Comparison of ENCODE assay signal across 12 mouse cellular contexts in genomic region chr8:122554786-122555185, GRCm38 (mm10). TPM values are rescaled to one million over a fixed set of nuclear protein-coding genes. Genes with fewer than 3 reads are reported as not detected.
DNase-seq lines count a peak whose midpoint lies in the region; ATAC-seq and TF ChIP-seq lines count a peak whose summit lies in the region.
"Had no signal": no experiment of that assay in that cellular context is flagged by ENCODE, and none has a peak within 500 bp of the region (broad histone marks: within the 10 kb centered on the region; RNA-seq: fewer than 3 reads in every experiment).

No protein-coding gene starts in this region.

- H3K36me3 ChIP-seq in hindbrain, postnatal 0 days (ENCODE audit: insufficient read depth, low read length), result no peaks in the 10 kb centered on the region
- H3K36me3 ChIP-seq in hindbrain, embryonic 12.5 days, result no peaks in the 10 kb centered on the region
- no peaks in the 10 kb centered on the region for H3K36me3 ChIP-seq in embryonic facial prominence, embryonic 14.5 days (ENCODE audit: control insufficient read depth, insufficient read depth, low read length)
- H3K36me3 ChIP-seq in heart, embryonic 11.5 days (ENCODE audit: control insufficient read depth, insufficient read depth, low read length), result no peaks in the 10 kb centered on the region
- H3K36me3 ChIP-seq: midbrain, embryonic 12.5 days had no signal

- WGBS in hindbrain, postnatal 0 days, result 52% methylated on average over 6 of the region's 6 CpGs
- WGBS in hindbrain, embryonic 12.5 days, result 89% methylated on average over 6 of the region's 6 CpGs
- WGBS in embryonic facial prominence, embryonic 14.5 days, result 55% methylated on average over 6 of the region's 6 CpGs
- WGBS in heart, embryonic 11.5 days (ENCODE audit: insufficient replicate concordance), result 78% methylated on average over 6 of the region's 6 CpGs

- no peak overlapping the region for H3K4me2 ChIP-seq in hindbrain, postnatal 0 days (ENCODE audit: low read depth, low read length)
- no peak overlapping the region for H3K4me2 ChIP-seq in hindbrain, embryonic 12.5 days (replicated peaks)
- no peak overlapping the region for H3K4me2 ChIP-seq in embryonic facial prominence, embryonic 14.5 days (ENCODE audit: low read depth, low read length)
- no peak overlapping the region for H3K4me2 ChIP-seq in heart, embryonic 11.5 days
- H3K4me2 ChIP-seq: midbrain, embryonic 12.5 days had no signal

- no peak overlapping the region for H3K9ac ChIP-seq in hindbrain, postnatal 0 days (replicated peaks; ENCODE audit: low read length)
- no peak overlapping the region for H3K9ac ChIP-seq in hindbrain, embryonic 12.5 days
- no peak overlapping the region for H3K9ac ChIP-seq in embryonic facial prominence, embryonic 14.5 days (ENCODE audit: low read depth, low read length)
- no peak overlapping the region for H3K9ac ChIP-seq in heart, embryonic 11.5 days (ENCODE audit: low read depth, low read length)
- H3K9ac ChIP-seq: midbrain, embryonic 12.5 days had no signal

- no peaks in the 10 kb centered on the region for H3K27me3 ChIP-seq in hindbrain, postnatal 0 days (ENCODE audit: insufficient read depth, low read length)
- H3K27me3 ChIP-seq in hindbrain, embryonic 12.5 days, result peaks cover 24% of the 10 kb centered on the region
- no peaks in the 10 kb centered on the region for H3K27me3 ChIP-seq in embryonic facial prominence, embryonic 14.5 days (replicated peaks; ENCODE audit: control insufficient read depth, insufficient read depth, low read length)
- no peaks in the 10 kb centered on the region for H3K27me3 ChIP-seq in heart, embryonic 11.5 days (ENCODE audit: control insufficient read depth, insufficient read depth, low read length)

- H3K4me1 ChIP-seq in hindbrain, postnatal 0 days (ENCODE audit: insufficient read depth, low read length), result peaks cover 4% of the 10 kb centered on the region; the same call in 1 of the 2 replicates
- peaks cover 34% of the 10 kb centered on the region for H3K4me1 ChIP-seq in hindbrain, embryonic 12.5 days
- H3K4me1 ChIP-seq in embryonic facial prominence, embryonic 14.5 days (ENCODE audit: control insufficient read depth, insufficient read depth, low read length), result peaks cover 33% of the 10 kb centered on the region
- peaks cover 25% of the 10 kb centered on the region for H3K4me1 ChIP-seq in heart, embryonic 11.5 days (ENCODE audit: control insufficient read depth, insufficient read depth, low read length)

- TF ChIP-seq CTCF in hindbrain, postnatal 0 days (IDR thresholded peaks at IDR 0.05; ENCODE audit: low read depth), result no peak

- H3K4me3 ChIP-seq in hindbrain, postnatal 0 days (ENCODE audit: low read length), result no peak overlapping the region
- H3K4me3 ChIP-seq in hindbrain, embryonic 12.5 days, result no peak overlapping the region
- no peak overlapping the region for H3K4me3 ChIP-seq in embryonic facial prominence, embryonic 14.5 days (ENCODE audit: low read depth, low read length)
- H3K4me3 ChIP-seq in heart, embryonic 11.5 days (ENCODE audit: low read depth, low read length), result no peak overlapping the region
- H3K4me3 ChIP-seq: midbrain, embryonic 12.5 days had no signal

- H3K27ac ChIP-seq in hindbrain, postnatal 0 days, result no peak overlapping the region
- H3K27ac ChIP-seq in hindbrain, embryonic 12.5 days, result no peak overlapping the region
- peak overlapping the region; percentile 91; the same call in 1 of the 2 replicates for H3K27ac ChIP-seq in embryonic facial prominence, embryonic 14.5 days (replicated peaks; ENCODE audit: low read depth, low read length)
- no peak overlapping the region for H3K27ac ChIP-seq in heart, embryonic 11.5 days (ENCODE audit: low read depth, low read length)
- H3K27ac ChIP-seq: midbrain, embryonic 12.5 days had no signal

- peak; percentile 65 for DNase-seq in hindbrain, postnatal 0 days (ENCODE audit: low spot score)
- DNase-seq in brain, embryonic 18.5 days (ENCODE audit: low read depth, low spot score), result peak; percentile 34
- peak; percentile 80 for DNase-seq in embryonic facial prominence, embryonic 14.5 days (ENCODE audit: low spot score)
- DNase-seq in right cerebral cortex, adult 18-20 months, result peak; percentile 77
- DNase-seq in spleen, postnatal 36 days (ENCODE audit: low spot score in 2 of 2), result no peak
- DNase-seq: kidney, adult 11 months; lung, adult 2 months; thymus, postnatal 25 days had no signal

- no peak for ATAC-seq in hindbrain, postnatal 0 days
- no peak for ATAC-seq in hindbrain, embryonic 12.5 days (ENCODE audit: low FRiP score)
- no peak for ATAC-seq in embryonic facial prominence, embryonic 14.5 days (ENCODE audit: low read depth)
- no peak for ATAC-seq in heart, embryonic 11.5 days (replicated peaks; ENCODE audit: insufficient number of reproducible peaks, low FRiP score, low TSS enrichment)
- no peak for ATAC-seq in granulocyte monocyte progenitor cell, adult 5-6 weeks (replicated peaks; ENCODE audit: poor library complexity, severe bottlenecking)

- H3K9me3 ChIP-seq in hindbrain, postnatal 0 days (ENCODE audit: low read length), result no peaks in the 10 kb centered on the region
- no peaks in the 10 kb centered on the region for H3K9me3 ChIP-seq in hindbrain, embryonic 12.5 days (replicated peaks)
- H3K9me3 ChIP-seq in embryonic facial prominence, embryonic 14.5 days (ENCODE audit: control insufficient read depth, low read length), result no peaks in the 10 kb centered on the region
- H3K9me3 ChIP-seq in heart, embryonic 11.5 days (replicated peaks; ENCODE audit: control insufficient read depth, low read length), result no peaks in the 10 kb centered on the region
- H3K9me3 ChIP-seq: midbrain, embryonic 12.5 days had no signal

RNA-seq across cellular contexts. Expression of gene Piezo1, which starts 3.7 kb away (rescaled TPM):
- 10.0 and 17.5 TPM in 2 replicates for total RNA-seq in hindbrain, postnatal 0 days (2014; rRNA removed)
- 1.2 and 1.3 TPM in 2 replicates for polyA plus RNA-seq in hindbrain, postnatal 0 days (2015; fragmentation: Nextera tagmentation; extraction: Ambion mirVana)
- 8.9 TPM in 2 replicates for polyA plus RNA-seq in hindbrain, embryonic 12.5 days (2016; fragmentation: Nextera tagmentation; extraction: Ambion mirVana)
- 18.7 and 22.7 TPM in 2 replicates for polyA plus RNA-seq in embryonic facial prominence, embryonic 14.5 days (2014; fragmentation: Nextera tagmentation; extraction: Ambion mirVana)
- polyA plus RNA-seq in heart, embryonic 11.5 days (2014; fragmentation: Nextera tagmentation; extraction: Ambion mirVana), result 17.4 and 19.4 TPM in 2 replicates
- total RNA-seq in granulocyte monocyte progenitor cell, adult 5-6 weeks (2014; fragmentation: Nextera tagmentation), result 19.4 and 67.1 TPM in 2 replicates
- total RNA-seq in granulocyte monocyte progenitor cell, adult 5-6 weeks (2017), result 15.8 and 22.4 TPM in 2 replicates

RNA-seq across cellular contexts. Expression of gene Cdt1, which starts 13.0 kb away (rescaled TPM):
- total RNA-seq in hindbrain, postnatal 0 days (2014; rRNA removed), result 24.9 and 26.3 TPM in 2 replicates
- polyA plus RNA-seq in hindbrain, postnatal 0 days (2015; fragmentation: Nextera tagmentation; extraction: Ambion mirVana), result 10.7 and 11.7 TPM in 2 replicates
- polyA plus RNA-seq in hindbrain, embryonic 12.5 days (2016; fragmentation: Nextera tagmentation; extraction: Ambion mirVana), result 22.7 and 23.9 TPM in 2 replicates
- polyA plus RNA-seq in embryonic facial prominence, embryonic 14.5 days (2014; fragmentation: Nextera tagmentation; extraction: Ambion mirVana), result 32.9 and 33.7 TPM in 2 replicates
- polyA plus RNA-seq in heart, embryonic 11.5 days (2014; fragmentation: Nextera tagmentation; extraction: Ambion mirVana), result 29.5 and 30.4 TPM in 2 replicates
- total RNA-seq in granulocyte monocyte progenitor cell, adult 5-6 weeks (2014; fragmentation: Nextera tagmentation), result 76.0 and 153 TPM in 2 replicates
- 38.6 and 38.8 TPM in 2 replicates for total RNA-seq in granulocyte monocyte progenitor cell, adult 5-6 weeks (2017)

RNA-seq across cellular contexts. Expression of gene Aprt, which starts 21.9 kb away (rescaled TPM):
- 113 and 123 TPM in 2 replicates for total RNA-seq in hindbrain, postnatal 0 days (2014; rRNA removed)
- 183 and 189 TPM in 2 replicates for polyA plus RNA-seq in hindbrain, postnatal 0 days (2015; fragmentation: Nextera tagmentation; extraction: Ambion mirVana)
- polyA plus RNA-seq in hindbrain, embryonic 12.5 days (2016; fragmentation: Nextera tagmentation; extraction: Ambion mirVana), result 160 and 185 TPM in 2 replicates
- polyA plus RNA-seq in embryonic facial prominence, embryonic 14.5 days (2014; fragmentation: Nextera tagmentation; extraction: Ambion mirVana), result 291 and 314 TPM in 2 replicates
- polyA plus RNA-seq in heart, embryonic 11.5 days (2014; fragmentation: Nextera tagmentation; extraction: Ambion mirVana), result 250 and 262 TPM in 2 replicates
- 276 and 290 TPM in 2 replicates for total RNA-seq in granulocyte monocyte progenitor cell, adult 5-6 weeks (2014; fragmentation: Nextera tagmentation)
- 139 and 228 TPM in 2 replicates for total RNA-seq in granulocyte monocyte progenitor cell, adult 5-6 weeks (2017)

RNA-seq across cellular contexts. Expression of gene Galns, which starts 56.5 kb away (rescaled TPM):
- 12.0 and 14.2 TPM in 2 replicates for total RNA-seq in hindbrain, postnatal 0 days (2014; rRNA removed)
- 9.1 and 10.0 TPM in 2 replicates for polyA plus RNA-seq in hindbrain, postnatal 0 days (2015; fragmentation: Nextera tagmentation; extraction: Ambion mirVana)
- polyA plus RNA-seq in hindbrain, embryonic 12.5 days (2016; fragmentation: Nextera tagmentation; extraction: Ambion mirVana), result 6.3 and 6.9 TPM in 2 replicates
- 13.1 TPM in 2 replicates for polyA plus RNA-seq in embryonic facial prominence, embryonic 14.5 days (2014; fragmentation: Nextera tagmentation; extraction: Ambion mirVana)
- polyA plus RNA-seq in heart, embryonic 11.5 days (2014; fragmentation: Nextera tagmentation; extraction: Ambion mirVana), result 11.4 and 12.3 TPM in 2 replicates
- total RNA-seq in granulocyte monocyte progenitor cell, adult 5-6 weeks (2014; fragmentation: Nextera tagmentation), result 39.0 and 46.3 TPM in 2 replicates
- total RNA-seq in granulocyte monocyte progenitor cell, adult 5-6 weeks (2017), result 36.1 and 46.6 TPM in 2 replicates

RNA-seq across cellular contexts. Expression of gene Trappc2l, which starts 56.7 kb away (rescaled TPM):
- 7.6 and 11.4 TPM in 2 replicates for total RNA-seq in hindbrain, postnatal 0 days (2014; rRNA removed)
- 117 and 130 TPM in 2 replicates for polyA plus RNA-seq in hindbrain, postnatal 0 days (2015; fragmentation: Nextera tagmentation; extraction: Ambion mirVana)
- polyA plus RNA-seq in hindbrain, embryonic 12.5 days (2016; fragmentation: Nextera tagmentation; extraction: Ambion mirVana), result 48.2 and 52.6 TPM in 2 replicates
- 66.7 and 74.5 TPM in 2 replicates for polyA plus RNA-seq in embryonic facial prominence, embryonic 14.5 days (2014; fragmentation: Nextera tagmentation; extraction: Ambion mirVana)
- 49.8 and 60.0 TPM in 2 replicates for polyA plus RNA-seq in heart, embryonic 11.5 days (2014; fragmentation: Nextera tagmentation; extraction: Ambion mirVana)
- 41.0 and 55.7 TPM in 2 replicates for total RNA-seq in granulocyte monocyte progenitor cell, adult 5-6 weeks (2014; fragmentation: Nextera tagmentation)
- 16.1 and 21.7 TPM in 2 replicates for total RNA-seq in granulocyte monocyte progenitor cell, adult 5-6 weeks (2017)

Comparison
In these comparisons a context has a peak if more than half of its experiments do, and no peak if none do; other contexts are left out.
1. DNase-seq: peak in hindbrain, postnatal 0 days (single experiment), brain, embryonic 18.5 days (single experiment), embryonic facial prominence, embryonic 14.5 days (single experiment) and right cerebral cortex, adult 18-20 months (single experiment); none in spleen, postnatal 36 days (0 of 2).